Mouse (Mus musculus): ENCODE measurements at regions not wholly inside any gene's neighbourhood (a gene's known extent, or its start where the extent isn't known, plus 50 kb on each side); places are given as distances from the start of the nearest gene placed in this dataset.
A peak's percentile ranks its signal among the peaks of the same experiment; 100 is the strongest.

GRCm38 (mm10) chr2:81089121-81089520, 472.1 kb downstream of the Nup35 start:
- DNase-seq (ENCODE audit: low spot score): no peak

- peak; percentile 17 for DNase-seq (ENCODE audit: low spot score)
These were observed 488.8 kb downstream of the Nup35 start for GRCm38 (mm10) chr2:81105834-81106233.

- no peak for DNase-seq (ENCODE audit: low spot score)
These were observed 501.7 kb downstream of the Nup35 start for GRCm38 (mm10) chr2:81118757-81119156.

GRCm38 (mm10) chr2:81120460-81121051, 503.5 kb downstream of the Nup35 start:
- no peak for DNase-seq (ENCODE audit: low spot score)

DNA sequence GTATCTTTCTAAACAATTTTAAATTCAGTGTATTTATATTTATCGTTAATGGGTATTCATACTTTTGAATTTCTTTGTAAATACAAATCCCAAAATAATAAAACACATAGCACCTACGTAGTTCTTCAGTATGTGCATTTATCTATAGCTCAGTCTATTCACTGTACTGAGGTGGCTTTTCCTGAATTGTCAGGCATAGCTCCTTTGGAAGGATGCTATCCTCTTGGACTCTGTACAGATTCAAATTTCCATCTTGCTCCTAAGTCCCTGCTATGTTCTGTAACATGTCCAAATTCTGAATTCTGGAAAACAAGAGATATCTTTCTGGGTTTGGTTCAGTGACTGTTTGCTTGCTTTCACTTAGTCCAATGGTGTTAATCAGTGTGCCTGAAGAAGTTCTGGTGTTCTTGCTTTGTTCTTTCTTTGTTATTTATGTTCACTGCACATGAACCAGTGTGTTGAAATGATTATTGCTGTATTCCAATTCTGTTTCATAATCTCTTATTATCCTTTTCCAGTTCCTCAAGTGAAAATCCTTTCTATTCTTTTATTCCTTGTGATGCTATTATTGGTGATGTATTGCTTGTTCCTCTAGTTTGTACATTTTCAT, 519.5 kb downstream of the Nup35 start:
- no peak for DNase-seq (ENCODE audit: low spot score)

- DNase-seq (ENCODE audit: low spot score): peak; percentile 55
These were observed 526.6 kb downstream of the Nup35 start for GRCm38 (mm10) chr2:81143600-81143999.

- no peak for DNase-seq (ENCODE audit: low spot score)
These were observed 529.4 kb downstream of the Nup35 start for GRCm38 (mm10) chr2:81146458-81146857.

DNA sequence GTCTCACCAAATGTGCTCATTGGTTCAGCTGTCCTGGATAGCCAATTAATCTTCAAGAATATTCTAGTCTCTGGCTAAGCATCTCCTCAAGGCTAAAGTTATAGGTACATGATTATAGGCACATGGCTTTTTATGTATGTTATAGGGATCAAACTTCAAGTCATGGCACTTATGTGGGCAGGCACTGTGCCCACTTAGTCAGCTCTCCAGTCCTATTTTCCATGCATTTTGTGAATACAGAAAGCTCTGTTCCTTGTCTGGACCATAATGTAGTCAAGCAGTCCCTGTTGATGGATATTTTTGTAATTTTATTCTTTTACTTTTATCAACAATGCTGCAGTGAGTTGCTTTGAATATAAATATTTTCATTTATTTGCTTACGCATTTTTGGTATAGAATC, 531.1 kb downstream of the Nup35 start:
- DNase-seq (ENCODE audit: low spot score): no peak

- DNase-seq (ENCODE audit: low spot score): no peak
These were observed 565.4 kb downstream of the Nup35 start for GRCm38 (mm10) chr2:81182421-81182820.

- DNase-seq (ENCODE audit: low spot score): no peak
These were observed 568.9 kb downstream of the Nup35 start for GRCm38 (mm10) chr2:81185976-81186375.

- no peak for DNase-seq (ENCODE audit: low spot score)
These were observed 573.8 kb downstream of the Nup35 start for GRCm38 (mm10) chr2:81190831-81191230.

DNA sequence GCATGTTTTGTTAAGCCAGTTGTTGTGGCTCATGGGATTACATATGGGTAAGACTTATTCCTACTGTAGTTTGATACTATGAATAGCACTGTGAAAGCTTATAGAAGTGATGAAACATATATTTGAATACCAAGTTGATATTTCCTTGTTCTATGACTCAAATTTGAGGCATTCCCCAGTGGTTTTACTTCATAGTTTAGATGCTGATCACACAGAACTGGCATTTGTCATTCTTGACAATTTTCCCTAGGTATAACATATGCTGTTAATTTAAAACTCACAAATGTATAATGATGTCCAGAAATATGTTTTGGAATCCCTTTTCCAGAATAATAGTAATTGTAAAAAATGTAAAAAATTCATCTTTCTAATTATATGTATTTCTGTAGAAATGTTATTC, 583.5 kb downstream of the Nup35 start:
- DNase-seq (ENCODE audit: low spot score): no peak
